Mouse (Mus musculus) neural tube, embryonic 14.5 days (tissue): ENCODE measurements around the gene Dusp12. TPM values are rescaled to one million over a fixed set of nuclear protein-coding genes. Genes with fewer than 3 reads are reported as not detected.

Source experiments
- ATAC-seq: fragments of 200-750 bp; cut with Nextera tagmentation; 2 replicates; pipeline ENCODE4 v1.8.0; 2017; ENCODE audit warnings: low read depth, mild to moderate bottlenecking, moderate TSS enrichment, moderate library complexity
- H3K27ac ChIP-seq: fragments of 300-500 bp; sonication (generic); 2 replicates; pipeline ENCODE4 v1.5.1; 2014; ENCODE audit warnings: low read depth, mild to moderate bottlenecking, control low read depth, low read length, moderate library complexity, mixed read lengths
- H3K27me3 ChIP-seq: fragments of 300-500 bp; sonication (generic); 2 replicates; pipeline ENCODE4 v1.6.1; 2014; ENCODE audit warnings: low read length; ENCODE audit not compliant: control insufficient read depth, insufficient read depth
- H3K36me3 ChIP-seq: fragments of 300-500 bp; sonication (generic); 2 replicates; pipeline ENCODE4 v1.6.1; 2014; ENCODE audit warnings: low read length, mixed read lengths; ENCODE audit not compliant: control insufficient read depth, insufficient read depth
- H3K4me1 ChIP-seq: fragments of 300-500 bp; sonication (generic); 2 replicates; pipeline ENCODE4 v1.6.1; 2014; ENCODE audit warnings: low read length; ENCODE audit not compliant: control insufficient read depth, insufficient read depth
- H3K4me2 ChIP-seq: fragments of 300-500 bp; sonication (generic); 2 replicates; pipeline ENCODE4 v1.6.1; 2014; ENCODE audit warnings: mild to moderate bottlenecking, low read depth, low read length, control low read depth
- H3K4me3 ChIP-seq: fragments of 300-500 bp; sonication (generic); 2 replicates; pipeline ENCODE4 v1.5.1; 2014; ENCODE audit warnings: low read depth, low read length, control low read depth, mixed read lengths
- H3K9ac ChIP-seq: fragments of 300-500 bp; sonication (generic); replicated peaks from 2 replicates; pipeline ENCODE4 v1.6.1; 2014; ENCODE audit warnings: low read depth, mild to moderate bottlenecking, control low read depth, low read length, mixed read lengths
- H3K9me3 ChIP-seq: fragments of 300-500 bp; sonication (generic); 2 replicates; pipeline ENCODE4 v1.6.1; 2016; ENCODE audit warnings: low read length; ENCODE audit not compliant: control insufficient read depth
- WGBS: fragments of 180-500 bp; shearing (Covaris S2); extraction: QIAGEN DNeasy Blood & Tissue Kit; methylation state at CpG from one replicate; pipeline ENCODE4 v1.1.7; 2014; 5-methylcytosine and 5-hydroxymethylcytosine counted together
- polyA plus RNA-seq: library from polyadenylated mRNA; unstranded; fragments of >200 nt; fragmentation: Nextera tagmentation; extraction: Ambion mirVana; gene quantifications from 2 replicates; pipeline ENCODE4 v1.2.1, GENCODE M21; 2014

Gene Dusp12
- polyA plus RNA-seq = 44.6 and 51.0 TPM in 2 replicates

- Histone ChIP-seq H3K9ac (peak within 1 kb of the TSS; percentile 87), H3K4me2 (peak within 1 kb of the TSS; percentile 94), H3K4me3 (peak within 1 kb of the TSS; percentile 94), H3K9me3 (no peaks in the 10 kb centered on the region), H3K27me3 (no peaks in the 10 kb centered on the region), H3K27ac (peak within 1 kb of the TSS; percentile 80), H3K36me3 (no peaks in the 10 kb centered on the region), H3K4me1 (peaks cover 7% of the 10 kb centered on the region; the same call in 1 of the 2 replicates)
- ATAC-seq = peak; percentile 97
- WGBS = under 1% methylated on average over 46 of the region's 46 CpGs
Measured at GRCm38 (mm10) chr1:170884978-170885561, at the start of gene Dusp12, which contains the start of gene Gm26620. Gene Dusp12 (minus strand): TSS chr1:170885540. Gene Gm26620 (plus strand): TSS chr1:170885065.

GRCm38 (mm10) chr1:170934383-170934782 lies 49.0 kb upstream of the Dusp12 start:
- Histone ChIP-seq H3K4me1 (no peaks in the 10 kb centered on the region), H3K36me3 (no peaks in the 10 kb centered on the region), H3K4me2 (no peak overlapping the region), H3K9me3 (no peaks in the 10 kb centered on the region; the same call in 1 of the 2 replicates), H3K4me3 (no peak overlapping the region), H3K27ac (no peak overlapping the region), H3K27me3 (no peaks in the 10 kb centered on the region), H3K9ac (no peak overlapping the region)
- ATAC-seq = no peak
- 57% methylated on average over 2 of the region's 2 CpGs for WGBS

GRCm38 (mm10) chr1:170933940-170934339 lies 48.6 kb upstream of the Dusp12 start:
- Histone ChIP-seq H3K27me3 (no peaks in the 10 kb centered on the region), H3K36me3 (no peaks in the 10 kb centered on the region), H3K4me3 (no peak overlapping the region), H3K4me2 (no peak overlapping the region), H3K27ac (no peak overlapping the region), H3K9ac (no peak overlapping the region), H3K9me3 (no peaks in the 10 kb centered on the region; the same call in 1 of the 2 replicates), H3K4me1 (no peaks in the 10 kb centered on the region)
- WGBS = 93% methylated on average over 1 of the region's 1 CpGs
- ATAC-seq = no peak

DNA sequence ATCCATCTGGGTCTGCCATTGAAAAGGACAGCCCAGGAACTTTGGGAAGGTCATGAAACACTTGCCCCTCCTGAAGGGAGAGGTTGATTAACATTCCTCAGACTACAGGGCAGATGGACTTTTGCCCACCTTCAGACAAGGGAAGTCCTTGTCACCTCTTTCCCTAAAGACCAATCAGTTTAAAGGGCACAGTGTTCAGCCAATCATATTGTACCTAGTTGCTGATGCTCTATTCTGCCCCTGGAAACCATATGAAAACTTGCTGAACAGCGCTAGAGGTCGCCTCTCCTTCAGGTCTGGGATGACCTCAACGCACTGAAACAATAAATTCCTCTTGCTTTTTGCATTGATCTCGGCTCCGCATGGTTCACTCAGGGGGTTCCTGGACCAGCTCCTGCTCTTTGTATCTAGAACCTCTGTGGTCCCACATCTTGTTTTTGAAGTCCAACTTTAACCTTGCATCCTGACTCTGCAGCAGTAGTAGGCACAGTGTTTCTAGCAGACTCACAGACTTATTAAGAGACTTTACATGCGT lies 48.1 kb upstream of the Dusp12 start:
- Histone ChIP-seq H3K4me2 (no peak overlapping the region), H3K4me1 (no peaks in the 10 kb centered on the region), H3K27ac (no peak overlapping the region), H3K36me3 (no peaks in the 10 kb centered on the region), H3K4me3 (no peak overlapping the region), H3K9ac (no peak overlapping the region), H3K9me3 (no peaks in the 10 kb centered on the region; the same call in 1 of the 2 replicates), H3K27me3 (no peaks in the 10 kb centered on the region)
- no peak for ATAC-seq
- WGBS = 67% methylated on average over 6 of the region's 6 CpGs

DNA sequence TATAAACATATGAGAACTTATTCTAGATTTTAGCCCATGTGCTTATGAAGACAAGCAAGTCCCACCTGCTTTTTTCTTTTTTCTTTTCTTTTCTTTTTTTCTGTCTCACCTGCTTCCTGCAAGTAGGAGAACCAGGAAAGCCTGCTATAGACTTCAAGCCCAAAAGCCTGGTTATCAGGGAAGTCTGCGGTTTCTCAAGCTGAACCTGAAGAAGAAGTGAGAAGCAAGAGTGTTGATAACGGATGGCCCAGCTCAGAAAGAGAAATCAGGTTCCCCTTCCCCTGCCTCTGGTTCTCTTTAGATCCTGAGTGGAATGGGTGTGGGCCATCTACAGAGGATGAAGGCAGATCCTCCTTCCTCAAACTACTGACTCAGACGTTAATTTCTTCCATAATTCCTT lies 46.7 kb upstream of the Dusp12 start:
- Histone ChIP-seq H3K4me2 (no peak overlapping the region), H3K27ac (no peak overlapping the region), H3K36me3 (no peaks in the 10 kb centered on the region), H3K9me3 (no peaks in the 10 kb centered on the region; the same call in 1 of the 2 replicates), H3K4me1 (no peaks in the 10 kb centered on the region), H3K4me3 (no peak overlapping the region), H3K27me3 (no peaks in the 10 kb centered on the region), H3K9ac (no peak overlapping the region)
- no peak for ATAC-seq
- WGBS = 86% methylated on average over 3 of the region's 3 CpGs

DNA sequence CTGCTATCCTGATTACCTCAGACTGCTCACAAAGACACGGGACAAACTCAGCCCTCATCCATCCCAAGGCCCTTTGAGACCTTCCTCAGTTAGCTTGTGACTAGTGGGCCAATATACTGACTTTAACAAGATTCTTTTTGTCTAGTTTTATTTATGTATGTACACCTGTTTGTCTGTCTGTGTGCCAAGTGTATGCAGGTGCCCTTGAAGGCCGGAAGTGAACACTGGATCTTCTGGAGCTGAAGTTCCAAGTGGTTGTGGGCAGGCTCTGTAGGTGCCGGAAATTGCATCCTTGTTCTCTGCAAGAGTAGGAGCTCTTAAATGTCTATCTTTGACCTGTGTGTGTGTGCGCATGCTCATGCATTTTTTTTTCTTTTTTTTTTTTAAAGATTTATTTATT lies 43.9 kb upstream of the Dusp12 start:
- Histone ChIP-seq H3K27ac (no peak overlapping the region), H3K36me3 (no peaks in the 10 kb centered on the region), H3K4me1 (no peaks in the 10 kb centered on the region), H3K9me3 (no peaks in the 10 kb centered on the region), H3K27me3 (no peaks in the 10 kb centered on the region), H3K4me3 (no peak overlapping the region), H3K4me2 (no peak overlapping the region), H3K9ac (no peak overlapping the region)
- ATAC-seq = no peak
- 85% methylated on average over 4 of the region's 4 CpGs for WGBS

- H3K4me3 ChIP-seq = no peak overlapping the region
- no peak overlapping the region for H3K9ac ChIP-seq
- H3K4me1 ChIP-seq = no peaks in the 10 kb centered on the region
- H3K4me2 ChIP-seq = no peak overlapping the region
- ATAC-seq = no peak
- no peak overlapping the region for H3K27ac ChIP-seq
- no peaks in the 10 kb centered on the region for H3K9me3 ChIP-seq
- H3K36me3 ChIP-seq = no peaks in the 10 kb centered on the region
- H3K27me3 ChIP-seq = no peaks in the 10 kb centered on the region
- 69% methylated on average over 2 of the region's 2 CpGs for WGBS
Measured at GRCm38 (mm10) chr1:170928467-170928866, 43.1 kb upstream of the Dusp12 start.

DNA sequence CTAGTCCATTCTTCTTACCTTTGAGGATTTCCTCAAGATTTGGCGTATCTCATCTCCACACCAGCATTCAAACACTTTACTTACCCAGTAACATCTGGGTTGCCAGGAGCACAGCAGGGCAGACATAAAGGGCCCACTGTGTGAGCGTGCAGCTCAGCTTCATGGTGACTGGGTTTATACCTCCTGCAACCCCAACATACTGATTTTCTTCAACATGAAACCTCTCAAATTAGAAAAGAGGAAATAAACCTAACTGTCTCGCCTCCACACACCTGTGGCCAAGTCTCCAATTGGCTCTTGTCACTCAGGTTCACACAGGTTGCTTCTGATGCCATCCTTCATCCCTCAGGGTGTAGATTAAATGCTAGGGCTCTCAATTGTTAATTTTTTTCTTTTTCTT lies 42.0 kb upstream of the Dusp12 start, which contains the start of gene Fcrla:
Gene Fcrla (minus strand): TSS at position 206 of the 400 bp plus-strand sequence.
- ATAC-seq = no peak
- no peak within 1 kb of the TSS for H3K4me2 ChIP-seq
- no peaks in the 10 kb centered on the region for H3K4me1 ChIP-seq
- no peaks in the 10 kb centered on the region for H3K9me3 ChIP-seq
- H3K4me3 ChIP-seq = no peak within 1 kb of the TSS
- H3K27me3 ChIP-seq = no peaks in the 10 kb centered on the region
- H3K27ac ChIP-seq = no peak within 1 kb of the TSS
- WGBS = 85% methylated on average over 3 of the region's 3 CpGs
- H3K9ac ChIP-seq = no peak within 1 kb of the TSS
- no peaks in the 10 kb centered on the region for H3K36me3 ChIP-seq

- Histone ChIP-seq H3K27me3 (no peaks in the 10 kb centered on the region), H3K36me3 (no peaks in the 10 kb centered on the region), H3K27ac (no peak overlapping the region), H3K4me2 (no peak overlapping the region), H3K4me3 (no peak overlapping the region), H3K9me3 (no peaks in the 10 kb centered on the region), H3K9ac (no peak overlapping the region), H3K4me1 (no peaks in the 10 kb centered on the region)
- ATAC-seq = no peak
- 72% methylated on average over 6 of the region's 6 CpGs for WGBS
Measured at GRCm38 (mm10) chr1:170926941-170927340, 41.6 kb upstream of the Dusp12 start.
